Mouse (Mus musculus) heart, postnatal 10 days (tissue): ENCODE measurements around the gene Il33. TPM values are rescaled to one million over a fixed set of nuclear protein-coding genes. Genes with fewer than 3 reads are reported as not detected.
"Not testable (repeated sequence)": the region's sequence is repeated elsewhere in the genome, so short reads cannot be mapped to it uniquely, and the experiment has no call there.

Experiments used
- DNase-seq, 2 experiments: peaks; one replicate each; pipeline ENCODE4 v3.0.0; 2021
- intact Hi-C: fragments of 180-260 bp; cut with DNase I; formaldehyde crosslinking; loops from one replicate; pipeline ENCODE4 v1.15.1; 2025
- total RNA-seq, 2 experiments: library from RNA; stranded (reverse); gene quantifications; 2 replicates each; pipeline ENCODE4 v1.2.3; 2021

Gene Il33
- total RNA-seq, 2 experiments from 2014 or later = 2.5 to 5.2 TPM

DNA sequence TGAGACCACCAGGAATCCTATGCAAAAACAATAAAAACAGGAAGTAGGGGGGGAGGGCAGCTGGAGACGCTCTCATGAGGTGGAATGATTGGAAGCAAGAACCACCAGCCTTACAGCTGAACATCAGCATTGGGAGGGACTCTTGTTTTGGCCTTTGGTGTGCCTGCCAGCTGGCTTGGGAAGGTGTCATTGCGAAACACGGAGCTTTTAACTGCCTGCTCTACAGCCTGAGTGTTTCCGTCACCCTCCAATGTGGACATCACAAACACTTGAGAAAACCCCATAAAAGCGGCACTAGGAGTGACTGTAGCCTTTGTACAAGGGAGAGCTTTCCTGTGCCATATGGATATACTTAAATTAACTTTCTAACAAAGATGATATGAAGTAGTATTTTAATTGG lies 5.4 kb downstream of the Il33 start:
- intact Hi-C loops = no loop called here
- DNase-seq = peak; percentile 77 to 81

DNA sequence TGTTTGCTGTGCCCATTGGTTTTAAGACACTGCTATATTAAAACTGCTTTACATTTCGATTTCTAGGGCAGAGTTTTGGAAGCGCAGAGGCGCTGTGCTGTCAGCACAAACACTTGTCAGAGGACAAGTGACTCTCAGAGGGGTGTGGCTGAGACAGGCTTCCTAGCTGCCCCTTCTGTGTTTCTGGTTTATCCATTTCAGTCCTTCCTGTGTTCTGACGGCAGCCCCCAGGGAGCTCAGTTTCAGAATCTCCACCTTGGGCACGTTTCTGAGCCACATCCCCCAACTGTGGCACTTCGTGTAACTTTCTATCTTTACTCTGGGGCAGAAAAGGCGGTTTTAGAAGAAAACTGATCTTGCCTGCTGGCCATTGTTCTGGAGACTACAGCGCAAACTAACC lies 12.5 kb downstream of the Il33 start:
- intact Hi-C loops = no loop called here
- no peak for DNase-seq

DNA sequence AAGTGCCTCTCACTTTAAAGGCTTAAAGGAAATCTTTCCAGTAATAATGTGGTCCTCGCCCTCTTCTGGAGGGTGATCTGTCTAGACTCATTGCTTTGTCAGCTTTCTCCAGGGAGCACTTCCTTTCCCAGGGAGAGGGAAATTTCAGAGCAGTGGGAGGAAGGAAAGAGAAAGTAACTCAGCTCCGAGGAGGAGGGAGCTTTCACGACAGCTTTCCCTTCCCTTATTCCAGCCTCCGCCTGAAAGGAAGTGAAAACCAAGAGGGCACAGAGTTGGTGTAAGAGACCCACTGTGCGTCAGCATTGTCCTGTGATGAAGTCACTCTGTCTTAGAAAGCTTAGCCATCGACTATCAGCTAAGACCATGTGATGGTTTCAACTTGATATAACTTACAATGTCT lies 15.3 kb downstream of the Il33 start:
- peak; percentile 52 to 54 for DNase-seq
- intact Hi-C loops = no loop called here

GRCm38 (mm10) chr19:29941208-29941607 lies 16.3 kb downstream of the Il33 start:
- DNase-seq = no peak
- intact Hi-C loops = no loop called here

DNA sequence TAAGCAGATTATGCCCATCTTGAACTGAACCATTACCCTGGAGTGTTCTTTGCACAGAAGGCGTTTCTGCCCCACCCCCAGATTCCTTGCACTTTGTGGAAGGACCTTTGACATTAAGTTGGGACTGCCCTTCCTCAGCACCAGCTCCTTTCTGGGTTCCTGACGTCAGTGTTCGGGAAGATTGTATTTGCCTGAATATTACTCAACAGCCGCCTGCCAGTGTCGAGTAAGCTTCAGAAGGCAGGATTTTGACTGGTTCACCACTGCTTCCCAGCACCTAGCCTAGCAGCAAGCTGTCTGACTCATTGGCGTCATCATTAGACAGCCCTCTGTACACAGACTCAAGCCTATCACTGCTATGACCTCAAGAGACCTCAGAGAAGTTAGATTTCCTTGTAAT lies 17.4 kb downstream of the Il33 start:
- no peak for DNase-seq
- intact Hi-C loops = no loop called here

DNA sequence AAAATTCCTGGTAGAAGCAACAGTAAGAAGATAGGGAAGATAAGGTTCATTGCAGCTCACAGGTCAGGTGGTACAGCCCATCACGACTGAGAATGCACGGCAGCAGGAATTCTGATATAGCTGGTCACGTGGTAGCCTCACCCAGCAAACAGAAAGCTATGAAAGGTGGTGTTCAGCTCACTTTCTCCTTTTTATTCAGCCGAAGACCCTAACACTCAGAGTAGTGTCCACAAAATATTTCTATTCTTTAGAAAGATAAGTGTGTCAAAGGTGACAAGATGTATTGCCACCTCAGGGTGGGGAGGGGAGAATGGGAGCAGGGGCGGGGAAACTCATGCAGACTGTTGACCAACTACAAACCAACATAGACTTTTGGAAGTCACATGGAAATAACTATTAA lies 19.5 kb downstream of the Il33 start:
- intact Hi-C loops = no loop called here
- no peak for DNase-seq

DNA sequence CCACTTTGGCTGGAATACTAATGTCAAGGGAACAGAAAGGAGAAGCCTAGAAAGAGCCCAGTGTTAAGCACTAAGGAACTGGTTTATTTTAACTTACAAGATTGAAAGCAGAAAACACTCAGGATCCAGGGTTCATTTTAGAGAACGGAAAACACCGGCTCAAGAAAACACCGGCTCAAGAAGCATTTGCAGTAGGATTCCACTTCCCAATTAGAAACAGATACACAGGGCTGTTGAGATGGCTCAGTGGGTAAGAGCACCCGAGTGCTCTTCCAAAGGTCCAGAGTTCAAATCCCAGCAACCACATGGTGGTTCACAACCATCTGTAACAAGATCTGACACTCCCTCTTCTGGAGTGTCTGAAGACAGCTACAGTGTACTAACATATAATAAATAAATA lies 20.0 kb downstream of the Il33 start:
- DNase-seq, intact Hi-C loops: not testable (repeated sequence)

- intact Hi-C loops = no loop called here
- no peak for DNase-seq
Observed at GRCm38 (mm10) chr19:29945557-29946422, 20.9 kb downstream of the Il33 start.

DNA sequence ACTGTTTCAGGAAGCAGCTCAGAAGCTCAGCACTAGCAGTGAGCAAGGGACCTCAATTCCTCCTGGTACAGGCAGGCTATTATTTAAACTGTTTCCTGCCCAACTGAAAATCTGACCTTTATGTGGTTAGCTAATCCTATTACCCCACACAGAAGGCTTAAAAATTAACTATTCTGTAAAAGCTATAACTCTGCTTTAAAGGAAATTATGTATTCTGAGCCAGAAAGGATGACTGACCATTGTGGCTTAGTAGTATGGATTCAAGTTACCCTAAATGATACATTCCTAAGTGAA lies 21.5 kb downstream of the Il33 start:
- intact Hi-C loops = no loop called here
- DNase-seq = no peak

GRCm38 (mm10) chr19:29947056-29947455 lies 22.1 kb downstream of the Il33 start:
- no peak for DNase-seq
- intact Hi-C loops = no loop called here

- peak; percentile 88 to 89 for DNase-seq
- intact Hi-C loops = loop anchor here (2.0 kb wide), 1 partner anchor 31 kb away; no protein-coding TSS in a partner anchor
Observed at GRCm38 (mm10) chr19:29947891-29948801, 23.2 kb downstream of the Il33 start.

DNA sequence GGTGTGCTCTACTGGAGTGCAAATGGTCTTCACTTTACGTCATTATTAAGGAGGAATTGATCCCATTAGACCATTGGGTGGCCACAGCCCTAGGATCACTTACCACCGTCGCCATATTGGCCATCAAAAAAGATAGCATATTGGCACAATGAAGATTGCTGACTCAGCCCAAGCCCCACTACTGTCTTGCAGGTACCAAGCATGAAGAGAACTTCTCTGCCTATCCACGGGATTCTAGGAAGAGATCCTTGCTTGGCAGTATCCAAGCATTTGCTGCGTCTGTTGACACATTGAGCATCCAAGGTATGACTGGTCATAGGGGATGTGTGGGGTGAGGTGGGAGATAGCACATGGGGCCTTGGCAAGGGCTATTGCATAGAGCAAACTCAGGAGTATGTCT lies 27.6 kb downstream of the Il33 start:
- no peak for DNase-seq
- intact Hi-C loops = no loop called here

GRCm38 (mm10) chr19:29953833-29954232 lies 28.9 kb downstream of the Il33 start:
- no peak for DNase-seq
- intact Hi-C loops = no loop called here

GRCm38 (mm10) chr19:29955454-29955853 lies 30.5 kb downstream of the Il33 start:
- no peak for DNase-seq
- intact Hi-C loops = no loop called here

- intact Hi-C loops = no loop called here
- DNase-seq = no peak
Observed at GRCm38 (mm10) chr19:29960906-29961305, 36.0 kb downstream of the Il33 start.

GRCm38 (mm10) chr19:29961842-29962241 lies 36.9 kb downstream of the Il33 start:
- no peak for DNase-seq
- intact Hi-C loops = no loop called here

- DNase-seq = no peak
- intact Hi-C loops = no loop called here
Observed at GRCm38 (mm10) chr19:29963598-29964092, 38.7 kb downstream of the Il33 start.

DNA sequence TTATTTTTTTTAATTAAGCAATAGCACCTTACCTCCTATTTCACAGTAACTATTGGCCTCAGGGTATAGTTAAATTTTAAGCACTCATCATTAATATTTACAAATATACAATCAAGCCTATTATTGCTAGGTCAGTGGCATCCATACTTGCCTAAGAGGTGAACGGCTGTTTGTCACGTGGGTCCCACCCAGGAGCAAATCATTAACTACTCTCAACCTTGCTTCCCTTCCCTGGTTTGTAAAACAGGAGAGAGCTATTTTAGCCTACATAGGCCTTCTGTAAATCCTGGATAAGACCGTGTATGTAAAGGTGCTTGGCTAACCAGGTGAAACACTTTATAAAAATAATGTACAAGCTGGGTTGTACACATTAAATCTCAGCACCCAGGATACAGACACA lies 43.0 kb downstream of the Il33 start:
- DNase-seq = no peak
- intact Hi-C loops = no loop called here

- intact Hi-C loops = no loop called here
- DNase-seq = peak; percentile 35 to 41
Observed at GRCm38 (mm10) chr19:29973396-29973795, 48.5 kb downstream of the Il33 start.

DNA sequence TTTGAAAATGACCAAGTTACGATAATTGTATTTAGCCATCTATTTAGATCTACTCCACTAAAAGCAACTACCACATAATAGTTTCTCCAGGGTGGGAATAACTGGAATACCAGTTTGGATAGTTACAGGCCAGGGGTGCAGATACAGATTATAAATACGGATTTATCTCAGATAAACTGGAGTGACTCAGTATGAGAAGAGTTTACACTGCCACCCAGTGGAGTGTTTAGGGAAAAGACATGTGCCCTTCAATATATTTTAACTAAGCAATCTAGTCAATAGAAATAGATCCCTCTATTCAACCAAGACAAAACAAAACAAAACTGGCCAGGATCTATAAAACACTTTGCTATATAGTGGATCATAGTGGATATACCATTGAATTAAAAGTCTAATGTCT lies 53.9 kb downstream of the Il33 start:
- intact Hi-C loops = loop anchor here (1.0 to 2.0 kb wide), 3 partner anchors 30 to 294 kb away; no protein-coding TSS in a partner anchor
- DNase-seq = peak; percentile 18 to 59

- intact Hi-C loops = loop anchor here (1.0 to 10.0 kb wide), 5 partner anchors 31 to 295 kb away; no protein-coding TSS in a partner anchor
- DNase-seq = no peak
Observed at GRCm38 (mm10) chr19:29979452-29980089, 54.7 kb downstream of the Il33 start.
